Mouse (Mus musculus): ENCODE measurements around the gene Dzank1. TPM values are rescaled to one million over a fixed set of nuclear protein-coding genes. Genes with fewer than 3 reads are reported as not detected.

Dzank1 gene
- total RNA-seq, 2 experiments from 2014 or later: 150 to 152 TPM

DNA sequence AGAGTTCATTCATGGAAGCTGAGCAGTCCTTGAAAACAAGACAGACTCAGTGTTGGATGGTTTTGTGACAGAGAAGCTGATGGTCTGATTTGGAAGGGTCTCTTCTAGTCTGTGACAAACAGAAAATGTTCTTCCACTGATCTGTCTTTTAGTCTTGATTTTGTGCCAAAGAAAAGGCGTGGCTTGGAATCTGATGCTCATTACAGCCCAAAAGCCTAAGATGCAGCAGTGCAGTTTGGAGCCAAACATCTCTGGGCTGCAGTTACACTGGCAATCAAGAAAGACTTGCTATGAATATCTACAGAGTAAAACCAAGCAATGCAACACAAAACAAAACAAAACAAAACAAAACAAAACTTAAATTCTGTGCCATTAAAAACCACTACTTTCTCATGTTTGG is 43.1 kb downstream of the Dzank1 start:
- intact Hi-C loops (cut with DNase I): no loop called here
- no peak for DNase-seq (ENCODE audit: low spot score in 2 of 2)

DNA sequence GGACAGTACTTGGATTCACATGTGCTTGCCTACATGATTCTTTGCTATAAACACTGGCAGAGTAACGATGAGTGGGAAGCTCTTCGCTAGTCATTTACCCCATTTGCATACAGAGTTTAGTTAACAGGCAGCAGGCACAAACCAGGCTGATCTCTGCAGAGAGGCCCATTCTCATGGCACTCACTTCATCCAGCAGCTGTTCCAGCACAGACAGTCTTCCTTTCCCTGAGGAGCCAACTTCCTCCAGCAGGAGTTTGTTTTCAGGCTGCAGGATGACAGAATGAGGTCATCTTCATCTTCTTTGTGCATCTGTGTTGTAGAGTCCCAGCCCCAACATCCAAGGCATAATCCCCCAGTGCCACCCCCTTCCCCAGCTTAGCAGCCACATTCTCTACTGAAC is 47.8 kb downstream of the Dzank1 start:
- intact Hi-C loops (cut with DNase I): no loop called here
- peak; percentile 46 to 53 for DNase-seq (ENCODE audit: low spot score in 2 of 2)

DNA sequence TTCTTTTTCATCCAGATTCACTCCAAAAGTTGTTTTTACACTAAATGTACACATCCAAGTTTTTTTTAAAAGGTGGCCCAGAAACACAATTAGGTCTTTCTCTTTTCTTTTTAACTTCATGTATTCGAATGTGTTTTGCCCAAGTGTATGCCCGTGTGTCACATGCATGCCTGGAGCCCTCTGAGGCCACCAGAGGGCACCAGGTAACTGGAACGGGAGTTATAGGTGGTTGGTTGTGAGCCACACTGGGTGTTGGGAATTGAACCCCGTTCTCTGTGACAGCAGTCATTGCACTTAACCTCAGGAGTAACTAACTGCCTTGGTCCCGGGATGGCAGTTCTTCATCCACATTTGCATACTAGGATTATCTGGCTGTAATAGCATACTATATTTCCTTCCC is 60.0 kb downstream of the Dzank1 start:
- intact Hi-C loops (cut with DNase I): no loop called here

DNA sequence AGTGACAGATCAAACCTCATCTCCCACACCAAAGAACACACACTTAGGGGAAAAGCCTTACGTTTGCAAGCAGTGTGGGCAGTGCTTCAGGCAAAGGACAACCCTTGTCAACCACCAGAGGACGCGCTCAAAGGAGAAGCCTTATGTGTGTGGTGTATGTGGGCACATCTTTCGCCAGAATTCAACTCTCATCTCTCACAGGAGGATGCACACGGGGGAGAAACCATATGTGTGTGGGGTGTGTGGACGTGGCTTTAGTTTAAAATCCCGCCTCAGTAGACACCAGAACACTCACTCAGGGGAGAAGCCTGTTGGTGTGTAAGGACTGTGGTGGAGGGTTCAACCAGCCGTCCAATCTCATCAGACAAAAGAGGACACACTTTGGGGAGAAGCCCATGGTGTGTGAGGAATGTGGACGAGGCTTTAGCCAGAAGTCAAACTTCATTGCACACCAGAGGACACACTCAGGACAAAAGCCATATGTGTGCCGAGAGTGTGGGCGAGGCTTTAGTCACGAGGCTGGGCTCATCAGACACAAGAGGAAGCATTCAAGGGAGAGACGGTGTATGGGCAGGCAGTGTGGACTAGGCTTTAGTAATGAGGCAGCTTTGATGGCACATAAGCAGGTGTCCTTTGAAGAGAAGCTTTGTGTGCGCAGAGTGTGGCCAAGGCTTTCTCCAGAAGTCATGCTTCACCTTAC is 61.2 kb downstream of the Dzank1 start:
- DNase-seq (ENCODE audit: low spot score in 2 of 2): peak; percentile 50 to 60
- intact Hi-C loops (cut with DNase I): no loop called here

More for the DNA sequence above, 60.0 kb downstream of the Dzank1 start:
- DNase-seq (ENCODE audit: low spot score in 2 of 2): no peak

DNA sequence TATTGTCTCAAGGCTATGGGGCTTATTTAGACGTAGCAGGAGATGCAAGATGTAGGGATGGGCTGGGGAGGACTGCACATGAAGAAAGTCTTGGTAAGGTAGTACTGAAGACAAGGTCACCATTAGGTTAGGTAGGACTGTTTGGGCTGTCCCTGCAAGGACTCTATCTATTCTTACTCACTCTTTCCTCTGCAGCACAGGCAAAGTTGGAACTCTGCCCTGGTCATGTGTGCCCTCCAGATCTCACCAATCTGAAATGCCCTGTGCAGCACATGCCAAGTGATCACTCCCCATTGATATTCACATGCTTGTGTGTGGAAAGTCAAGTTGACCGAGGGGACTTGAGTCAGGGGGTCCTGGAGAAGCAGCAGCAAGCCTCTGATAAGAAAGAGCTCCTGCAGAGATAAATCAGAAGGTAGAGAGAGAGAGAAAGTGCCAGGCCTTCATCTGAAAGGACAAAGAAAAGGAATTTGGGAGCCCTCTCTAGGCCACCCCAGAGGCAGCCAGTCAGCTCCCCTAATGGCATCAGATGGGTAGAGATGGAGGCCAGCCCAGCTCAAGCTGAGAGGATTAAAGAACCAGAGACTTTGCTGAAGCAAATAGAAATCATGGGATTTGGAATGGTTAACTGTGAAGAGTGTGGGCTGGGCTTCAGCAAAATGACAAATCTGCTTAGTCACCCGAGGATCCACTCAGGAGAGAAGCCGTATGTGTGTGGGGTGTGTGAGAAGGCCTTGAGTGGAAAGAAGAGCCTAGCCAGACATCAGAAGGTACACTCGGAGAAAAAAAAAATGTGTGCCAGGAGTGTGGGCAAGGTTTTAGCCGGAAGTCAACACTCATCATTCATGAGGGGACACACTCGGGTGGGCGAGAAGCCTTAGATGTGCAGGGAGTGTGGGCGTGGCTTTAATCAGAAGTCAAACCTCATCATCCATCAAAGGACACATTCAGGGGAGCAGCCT is 62.1 kb downstream of the Dzank1 start:
- intact Hi-C loops (cut with DNase I): no loop called here
- peak; percentile 70 to 81 for DNase-seq (ENCODE audit: low spot score in 2 of 2)

DNA sequence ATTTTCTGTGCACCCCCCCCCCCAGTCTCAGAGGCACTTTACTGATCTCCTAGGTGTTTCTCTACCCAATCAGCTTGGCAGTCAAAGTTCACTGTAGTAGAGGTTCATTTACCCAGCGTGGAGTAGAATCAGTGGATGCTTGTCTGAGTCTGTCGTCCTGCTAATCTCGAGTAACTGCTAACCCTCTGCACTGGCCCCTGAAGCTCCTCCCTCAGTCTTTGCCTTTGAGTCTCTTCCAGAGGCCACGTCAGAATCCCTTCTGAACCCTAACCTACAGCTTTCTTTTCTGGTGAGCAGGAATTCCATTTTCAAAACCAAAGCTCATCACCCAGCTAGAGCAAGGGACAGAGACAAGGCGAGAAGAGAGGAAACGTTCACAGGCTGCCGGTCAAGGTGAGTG is 63.0 kb downstream of the Dzank1 start:
- intact Hi-C loops (cut with DNase I): no loop called here

DNA sequence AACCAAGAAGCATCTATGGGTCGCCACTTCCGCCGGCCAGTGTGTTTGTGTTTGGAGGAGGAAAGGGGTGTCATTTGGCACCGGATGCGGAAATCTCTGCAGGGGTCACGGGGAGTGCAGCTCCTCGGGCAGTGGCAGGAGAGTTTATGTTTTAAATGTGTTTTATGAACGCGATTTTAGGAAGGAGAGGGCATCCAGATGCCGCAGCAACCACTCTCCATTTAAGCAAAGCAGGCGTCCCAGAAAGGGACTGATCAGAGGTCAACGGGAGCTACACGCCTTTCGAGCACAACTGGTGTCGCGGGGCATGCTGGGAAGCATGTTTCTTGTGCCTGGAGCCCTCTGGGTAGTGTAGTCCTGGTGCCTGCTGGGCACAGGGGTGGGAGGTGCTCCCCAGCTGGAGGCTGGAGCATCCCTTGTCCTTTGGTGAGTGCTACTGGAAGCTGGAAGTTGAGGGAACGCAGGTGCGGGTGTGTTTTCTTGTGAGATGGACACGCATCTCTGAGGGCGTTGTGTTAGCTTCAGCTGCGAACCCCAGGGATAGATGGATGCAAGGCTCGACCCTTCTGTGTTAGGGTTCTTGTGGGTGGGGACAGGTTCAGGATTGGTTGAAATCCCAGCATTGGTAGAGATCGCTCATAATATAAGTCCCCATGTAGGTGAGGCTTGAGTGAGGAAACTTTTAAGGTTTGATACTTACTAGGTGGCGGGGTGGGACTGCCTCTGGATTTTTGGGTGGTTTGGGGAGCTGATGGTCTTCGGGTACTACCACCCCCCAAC is 68.0 kb downstream of the Dzank1 start:
- DNase-seq (ENCODE audit: low spot score in 2 of 2): peak; percentile 93

More for the DNA sequence above, 63.0 kb downstream of the Dzank1 start:
- no peak for DNase-seq (ENCODE audit: low spot score in 2 of 2)

DNA sequence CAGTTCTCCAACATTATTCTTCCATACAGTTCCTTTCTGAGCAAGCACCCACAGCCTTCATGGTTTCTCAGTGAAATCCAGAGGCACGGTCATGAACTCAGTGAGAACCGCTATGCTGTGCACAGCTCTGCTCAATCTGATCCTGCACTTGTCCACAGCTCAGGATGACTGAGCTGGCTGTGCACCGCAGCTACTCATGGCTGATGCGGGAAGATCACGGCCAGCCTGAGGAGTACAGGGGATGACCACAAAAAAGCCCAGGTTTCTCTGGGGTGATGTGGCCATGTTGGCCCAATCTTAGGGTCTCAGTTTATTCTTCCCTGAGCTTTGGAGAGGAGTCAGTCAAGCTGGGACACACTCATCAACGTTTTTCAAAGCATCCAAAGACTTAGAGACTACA is 68.9 kb downstream of the Dzank1 start:
- intact Hi-C loops (cut with DNase I): loop anchor here (5.0 to 10.0 kb wide), 4 partner anchors 91 to 1344 kb away; partner anchors contain the start of genes Bfsp1, Kat14, Mgme1 and Pet117
- DNase-seq (ENCODE audit: low spot score in 2 of 2): no peak

More for the DNA sequence above, 68.0 kb downstream of the Dzank1 start:
- intact Hi-C loops (cut with DNase I): loop anchor here (5.0 to 10.0 kb wide), 4 partner anchors 92 to 1344 kb away; partner anchors contain the start of genes Bfsp1, Kat14, Mgme1 and Pet117

DNA sequence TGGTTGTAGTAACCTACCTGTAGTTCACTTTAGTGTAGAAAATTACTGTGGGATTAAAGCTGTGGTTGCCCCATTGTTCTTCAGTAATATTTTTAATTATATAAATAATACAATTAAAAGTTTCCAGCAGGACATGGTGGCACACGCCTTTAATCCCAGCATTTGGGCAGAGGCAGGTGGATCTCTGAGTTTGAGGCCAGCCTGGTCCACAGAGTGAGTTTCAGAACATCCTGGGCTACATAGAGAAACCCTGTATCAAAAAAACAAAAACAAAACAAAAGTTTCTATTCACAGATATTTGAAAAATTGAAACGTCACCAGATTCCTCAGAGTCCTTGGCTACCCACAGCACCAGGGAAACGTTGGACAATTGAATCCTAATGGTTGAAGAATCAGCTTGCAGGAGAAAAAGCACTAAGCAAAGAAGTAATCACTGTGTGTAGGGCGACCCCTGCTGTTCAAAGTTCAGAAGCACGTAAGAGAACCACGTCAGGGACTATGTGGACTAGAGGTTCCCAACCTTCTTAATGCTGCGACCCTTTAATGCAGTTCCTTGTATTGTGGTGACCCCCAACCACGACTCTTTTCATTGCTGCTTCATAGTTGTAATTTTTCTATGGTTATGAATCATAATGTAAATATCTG is 74.7 kb downstream of the Dzank1 start:
- intact Hi-C loops (cut with DNase I): loop anchor here (5.0 to 10.0 kb wide), 4 partner anchors 178 to 1338 kb away; partner anchors contain the start of genes Bfsp1, Mgme1 and Snx5
- DNase-seq (ENCODE audit: low spot score in 2 of 2): peak; percentile 64 to 83

DNA sequence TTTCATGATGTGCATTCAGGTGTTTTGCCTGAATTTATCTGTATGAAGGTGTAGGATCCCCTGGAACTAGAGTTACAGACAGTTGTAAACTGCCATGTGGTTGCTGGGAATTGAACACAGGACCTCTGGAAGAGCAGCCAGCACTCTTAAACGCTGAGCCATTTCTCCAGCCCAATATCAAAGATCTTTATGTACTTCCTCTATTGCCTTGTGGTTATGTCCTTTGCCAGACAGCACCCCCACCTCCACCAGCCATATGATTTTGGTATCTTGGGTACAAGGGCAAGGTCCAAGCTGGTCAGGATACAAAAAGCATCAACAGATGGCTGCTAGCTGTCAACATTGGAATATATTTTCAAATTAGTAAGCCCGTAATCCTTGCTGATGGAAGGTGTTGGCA is 76.8 kb downstream of the Dzank1 start:
- no peak for DNase-seq (ENCODE audit: low spot score in 2 of 2)
- intact Hi-C loops (cut with DNase I): loop anchor here (5.0 to 10.0 kb wide), 4 partner anchors 176 to 1336 kb away; partner anchors contain the start of genes Bfsp1, Mgme1 and Snx5

DNA sequence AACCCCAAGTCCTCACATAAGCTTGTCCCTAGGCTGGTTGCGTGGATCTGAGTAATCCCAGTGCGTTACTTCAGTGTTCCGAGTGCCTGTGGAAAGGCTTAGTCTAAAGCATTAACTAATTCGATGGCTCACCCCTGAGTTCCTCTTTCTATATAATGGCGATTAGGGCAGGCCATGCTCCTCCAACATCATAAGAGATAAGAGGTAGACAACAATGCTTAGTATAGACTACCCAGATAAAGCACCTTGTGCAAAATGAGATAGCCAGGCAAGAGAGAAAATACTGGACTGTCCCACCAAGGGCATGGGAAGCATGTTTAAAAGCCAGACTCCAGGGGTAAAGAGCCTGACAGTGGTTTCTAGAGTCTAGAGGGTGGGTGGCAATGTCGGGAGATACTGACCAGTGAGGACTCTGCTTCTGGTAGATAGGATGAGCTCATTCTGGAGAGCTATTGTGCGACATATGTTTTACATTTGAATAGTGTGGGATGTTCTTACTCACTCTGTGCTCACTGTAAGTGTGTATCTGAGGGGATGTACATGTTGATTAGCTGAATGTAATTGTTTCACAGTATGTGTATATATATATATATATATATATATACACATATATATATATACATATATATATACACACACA is 80.7 kb downstream of the Dzank1 start:
- no peak for DNase-seq (ENCODE audit: low spot score in 2 of 2)
- intact Hi-C loops (cut with DNase I): no loop called here

DNA sequence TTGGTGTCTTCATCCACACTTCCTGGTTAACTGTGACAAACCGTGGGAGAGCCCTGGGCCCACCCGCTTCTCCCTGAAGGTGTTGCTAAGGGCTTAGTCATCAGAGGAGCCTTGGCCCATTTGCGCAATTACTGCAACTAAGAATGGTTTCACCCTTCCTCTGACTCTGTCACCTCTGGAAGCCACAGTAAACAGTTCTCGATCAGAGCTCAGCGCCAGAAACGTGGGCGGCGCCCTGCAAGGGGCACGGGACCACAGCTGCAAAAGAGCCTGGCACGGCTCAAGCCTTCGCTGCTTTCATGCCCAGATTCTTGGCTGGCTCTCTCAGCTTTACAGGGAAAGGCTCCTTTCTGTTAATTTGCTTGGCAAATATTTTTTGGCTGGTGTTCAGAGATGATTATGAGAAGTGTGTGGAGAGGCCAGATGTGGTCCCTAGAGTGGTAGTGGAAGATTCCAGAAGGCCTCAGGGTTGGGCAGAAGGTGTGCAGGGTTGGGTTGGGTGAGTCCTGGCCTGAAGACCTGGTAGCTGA is 85.8 kb downstream of the Dzank1 start:
- peak; percentile 61 to 64 for DNase-seq (ENCODE audit: low spot score in 2 of 2)
- intact Hi-C loops (cut with DNase I): loop anchor here (5.0 kb wide), 1 partner anchor 149 kb away; no protein-coding TSS in a partner anchor

DNA sequence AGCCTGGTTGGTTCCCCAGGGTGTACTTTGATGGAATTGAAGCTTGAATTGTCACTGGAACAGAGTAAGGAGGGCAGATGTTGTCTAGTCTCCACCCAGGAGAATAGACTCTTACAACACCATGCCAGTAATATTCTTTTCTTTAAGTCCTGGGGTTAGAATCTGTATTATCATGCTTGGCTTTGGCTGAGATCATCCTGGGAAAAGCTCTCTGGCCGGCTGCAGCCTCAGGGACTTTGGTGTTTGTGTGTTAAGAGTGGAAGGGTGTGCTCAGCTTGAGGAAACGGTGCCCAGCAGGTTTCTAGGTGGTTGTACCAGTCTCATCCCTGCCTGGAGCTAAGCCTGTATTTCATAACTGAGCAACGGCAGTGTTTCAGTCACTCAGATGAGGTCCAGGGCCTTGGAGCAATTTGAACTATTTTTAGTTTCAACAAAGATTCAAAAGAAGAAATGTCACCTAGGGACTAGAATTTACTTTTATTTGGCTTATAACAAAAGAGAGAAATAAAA is 88.0 kb downstream of the Dzank1 start:
- intact Hi-C loops (cut with DNase I): no loop called here
- no peak for DNase-seq (ENCODE audit: low spot score in 2 of 2)

DNA sequence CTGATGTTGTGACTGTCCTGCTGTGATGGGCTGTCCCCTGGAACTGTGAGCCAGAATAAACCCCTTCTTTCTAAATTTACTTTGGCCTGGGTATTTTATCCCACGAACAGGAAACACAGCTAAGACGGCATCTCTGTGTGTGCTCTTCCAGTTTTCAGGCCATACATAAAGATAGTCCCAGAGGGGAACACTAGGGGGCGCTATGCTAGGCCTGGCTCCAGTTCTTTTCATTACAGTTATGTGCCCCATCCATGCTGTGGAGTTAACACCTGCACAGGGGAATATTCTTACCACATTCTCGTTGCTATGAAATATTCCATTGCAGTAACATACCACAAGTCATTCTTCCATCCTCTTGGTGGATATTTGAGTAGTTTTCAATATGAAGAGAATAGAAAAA is 88.8 kb downstream of the Dzank1 start:
- intact Hi-C loops (cut with DNase I): no loop called here
- no peak for DNase-seq (ENCODE audit: low spot score in 2 of 2)

DNA sequence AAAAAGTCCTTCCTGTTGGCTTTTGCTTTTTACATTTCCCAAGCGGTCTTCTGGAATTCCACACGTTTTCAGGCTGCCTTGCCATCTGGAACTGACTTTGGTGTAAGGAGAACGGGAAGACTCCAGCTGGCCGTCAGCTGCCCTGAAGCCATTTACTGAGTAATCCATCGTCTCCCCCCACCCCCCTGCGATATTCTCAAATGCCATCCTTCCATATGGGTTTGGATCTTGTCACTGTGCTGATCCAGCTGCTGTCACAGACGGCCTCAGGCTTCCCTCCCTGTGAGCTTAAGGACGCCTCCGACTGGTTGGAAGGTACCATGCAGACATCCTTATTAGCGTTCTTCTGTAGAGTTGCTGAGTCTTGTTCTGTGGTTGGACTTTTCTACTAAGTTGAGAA is 91.5 kb downstream of the Dzank1 start:
- intact Hi-C loops (cut with DNase I): no loop called here
- peak in 1 of 2 experiments; percentile 13 for DNase-seq (ENCODE audit: low spot score in 2 of 2)

DNA sequence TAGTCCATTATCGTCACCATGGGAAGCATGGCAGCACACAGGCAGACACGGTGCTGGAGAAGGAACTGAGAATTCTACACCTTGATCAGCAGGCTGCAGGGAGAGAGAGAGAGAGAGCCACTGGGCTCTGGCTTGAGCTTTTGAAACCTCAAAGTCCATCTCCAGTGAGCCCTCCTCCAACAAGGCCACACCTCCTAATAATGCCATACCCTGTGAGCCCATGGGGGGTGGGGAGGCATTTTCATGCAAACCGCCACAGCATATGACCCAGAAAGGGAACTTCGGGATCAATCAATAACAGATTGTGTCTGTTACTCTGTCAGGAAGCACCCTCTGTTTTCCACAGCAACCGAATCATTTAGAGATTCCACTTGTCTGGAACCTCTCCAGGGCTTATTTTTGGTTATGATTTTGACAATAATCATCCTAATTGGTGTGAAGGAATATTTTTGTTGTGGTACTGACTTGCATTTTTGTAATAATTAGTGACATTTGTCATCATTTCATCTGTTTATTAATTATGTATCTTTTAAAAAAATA is 95.9 kb downstream of the Dzank1 start:
- intact Hi-C loops (cut with DNase I): no loop called here
- DNase-seq (ENCODE audit: low spot score in 2 of 2): no peak

DNA sequence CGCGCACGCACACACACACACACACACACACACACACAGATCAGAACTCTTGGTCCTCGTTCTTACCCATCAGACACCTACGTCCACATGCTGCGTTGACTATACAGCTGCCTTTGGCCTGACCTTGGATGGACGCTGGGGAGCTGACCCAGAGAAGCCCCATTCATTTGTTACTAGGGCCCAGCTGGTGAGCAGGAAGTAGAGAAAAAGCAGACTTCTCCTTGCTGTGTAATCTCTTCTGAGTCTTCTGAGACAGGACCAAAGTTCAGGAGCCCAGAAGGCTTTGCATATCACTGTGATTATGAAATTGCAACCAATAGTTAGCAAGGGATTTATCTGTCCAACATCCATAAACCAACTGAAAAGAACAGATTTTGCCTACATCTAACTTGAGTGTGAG is 98.0 kb downstream of the Dzank1 start:
- intact Hi-C loops (cut with DNase I): no loop called here
- DNase-seq (ENCODE audit: low spot score in 2 of 2): no peak

DNA sequence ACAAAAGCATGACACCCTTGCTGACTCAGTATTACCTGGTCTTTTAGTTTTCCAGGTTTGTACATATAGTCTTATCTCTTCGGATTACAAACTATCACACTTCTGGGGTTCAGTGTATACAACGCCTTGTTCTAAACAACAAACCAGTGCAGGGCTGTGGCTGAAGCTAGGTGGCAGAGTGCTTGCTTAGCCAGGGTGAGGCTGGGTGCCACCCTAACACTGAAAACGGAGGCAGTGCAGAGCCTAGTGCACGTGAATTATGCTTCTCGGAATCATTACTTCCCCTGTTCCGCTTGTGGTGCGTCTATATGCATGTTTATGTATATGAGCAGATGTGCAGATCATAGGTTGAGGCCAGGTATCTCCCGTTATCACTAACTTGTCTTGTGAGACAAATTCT is 98.6 kb downstream of the Dzank1 start:
- DNase-seq (ENCODE audit: low spot score in 2 of 2): no peak
- intact Hi-C loops (cut with DNase I): no loop called here
